Mouse (Mus musculus) lung, postnatal 0 days (tissue): Measurements from ENCODE around the gene 2900026A02Rik. TPM values are rescaled to one million over a fixed set of nuclear protein-coding genes. Genes with fewer than 3 reads are reported as not detected.

Source experiments
- ATAC-seq: fragments of 200-750 bp; cut with Nextera tagmentation; 2 replicates; pipeline ENCODE4 v1.8.0; 2017; ENCODE audit warnings: moderate library complexity
- DNase-seq: peaks from one replicate; pipeline ENCODE4 v3.0.0-alpha.2; 2016; ENCODE audit warnings: low spot score
- H3K27ac ChIP-seq: fragments of 300-500 bp; sonication (generic); 2 replicates; pipeline ENCODE4 v1.5.1; 2014; ENCODE audit warnings: antibody characterized with exemption, mild to moderate bottlenecking, low read length, mixed read lengths
- H3K27me3 ChIP-seq: fragments of 300-500 bp; sonication (generic); replicated peaks from 2 replicates; pipeline ENCODE4 v1.6.1; 2014; ENCODE audit warnings: low read length, mixed read lengths; ENCODE audit not compliant: insufficient read depth
- H3K36me3 ChIP-seq: fragments of 300-500 bp; sonication (generic); 2 replicates; pipeline ENCODE4 v1.6.1; 2014; ENCODE audit warnings: low read length, mixed read lengths; ENCODE audit not compliant: insufficient read depth
- H3K4me1 ChIP-seq: fragments of 300-500 bp; sonication (generic); 2 replicates; pipeline ENCODE4 v1.6.1; 2014; ENCODE audit warnings: antibody characterized with exemption, low read depth, low read length, mixed read lengths; ENCODE audit not compliant: insufficient read depth
- H3K4me2 ChIP-seq: fragments of 300-500 bp; sonication (generic); replicated peaks from 2 replicates; pipeline ENCODE4 v1.6.1; 2014; ENCODE audit warnings: low read depth, mild to moderate bottlenecking, low read length, moderate library complexity, mixed read lengths
- H3K4me3 ChIP-seq: fragments of 300-500 bp; sonication (generic); 2 replicates; pipeline ENCODE4 v1.5.1; 2014; ENCODE audit warnings: low read depth, low read length
- H3K9ac ChIP-seq: fragments of 300-500 bp; sonication (generic); replicated peaks from 2 replicates; pipeline ENCODE4 v1.6.1; 2014; ENCODE audit warnings: low read depth, mild to moderate bottlenecking
- H3K9me3 ChIP-seq: fragments of 300-500 bp; sonication (generic); 2 replicates; pipeline ENCODE4 v1.6.1; 2016; ENCODE audit warnings: low read length, mixed read lengths
- CTCF ChIP-seq: IDR thresholded peaks from 2 replicates; pipeline ENCODE4 v1.5.1; 2016; ENCODE audit warnings: antibody characterized with exemption, mild to moderate bottlenecking
- EP300 ChIP-seq: IDR thresholded peaks from 2 replicates; pipeline ENCODE4 v1.6.1; 2016; ENCODE audit warnings: antibody characterized with exemption, mild to moderate bottlenecking, control low read depth
- WGBS: fragments of 180-500 bp; shearing (Covaris S2); extraction: QIAGEN DNeasy Blood & Tissue Kit; methylation state at CpG from one replicate; pipeline ENCODE4 v1.1.7; 2014; 5-methylcytosine and 5-hydroxymethylcytosine counted together
- polyA plus RNA-seq: library from polyadenylated mRNA; unstranded; fragments of >200 nt; fragmentation: Nextera tagmentation; extraction: Ambion mirVana; gene quantifications from 2 replicates; pipeline ENCODE4 v1.2.1, GENCODE M21; 2015

2900026A02Rik gene
- polyA plus RNA-seq, 1 experiment from 2014 or later: 6.3 TPM

DNA sequence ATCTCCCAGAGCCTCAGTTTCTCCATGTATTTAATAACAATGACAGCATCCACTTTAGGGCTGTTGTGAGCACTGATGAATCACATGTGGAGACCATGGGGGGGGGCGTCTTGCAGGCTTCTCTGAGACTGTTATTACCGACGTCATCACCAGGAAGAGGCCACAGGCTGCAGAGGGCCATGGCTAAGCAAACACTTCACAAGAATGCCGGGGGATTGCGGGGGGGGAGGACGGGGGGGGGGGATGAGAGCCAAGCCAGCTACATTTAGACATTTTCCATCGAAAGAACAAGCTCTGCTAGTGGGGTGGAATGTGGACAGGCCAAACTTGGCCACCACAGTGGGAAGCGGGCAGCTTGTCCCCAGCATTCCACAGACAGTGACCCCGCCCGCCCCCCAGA lies 63.4 kb downstream of the 2900026A02Rik start:
- WGBS: 19% methylated on average over 9 of the region's 10 CpGs
- Histone ChIP-seq H3K27ac (no peak overlapping the region), H3K4me2 (no peak overlapping the region), H3K9ac (no peak overlapping the region), H3K4me1 (peaks cover 2% of the 10 kb centered on the region; the same call in 1 of the 2 replicates), H3K9me3 (no peaks in the 10 kb centered on the region), H3K36me3 (no peaks in the 10 kb centered on the region), H3K4me3 (no peak overlapping the region), H3K27me3 (no peaks in the 10 kb centered on the region)
- TF ChIP-seq CTCF: no peak
- TF ChIP-seq EP300: no peak
- ATAC-seq (peak; percentile 71), DNase-seq (peak; percentile 82)

- no peak overlapping the region for H3K4me2 ChIP-seq
- DNase-seq: no peak
- H3K9me3 ChIP-seq: no peaks in the 10 kb centered on the region
- no peaks in the 10 kb centered on the region for H3K36me3 ChIP-seq
- H3K4me3 ChIP-seq: no peak overlapping the region
- no peak for TF ChIP-seq CTCF
- no peak for TF ChIP-seq EP300
- no peak for ATAC-seq
- no peak overlapping the region for H3K9ac ChIP-seq
- 0 out of 2 replicates have a peak overlapping the region, but pooled peaks have one; percentile 38 for H3K27ac ChIP-seq
- H3K4me1 ChIP-seq: no peaks in the 10 kb centered on the region; the same call in 1 of the 2 replicates
- H3K27me3 ChIP-seq: no peaks in the 10 kb centered on the region
- 59% methylated on average over 5 of the region's 5 CpGs for WGBS
Measured at GRCm38 (mm10) chr5:113157006-113157405, 64.0 kb downstream of the 2900026A02Rik start.

GRCm38 (mm10) chr5:113155133-113155532 lies 65.9 kb downstream of the 2900026A02Rik start:
- 6% methylated on average over 8 of the region's 8 CpGs for WGBS
- peak; percentile 23 for ATAC-seq
- TF ChIP-seq CTCF: peak; percentile 98
- TF ChIP-seq EP300: no peak
- no peaks in the 10 kb centered on the region for H3K27me3 ChIP-seq
- H3K9ac ChIP-seq: no peak overlapping the region
- H3K4me3 ChIP-seq: no peak overlapping the region
- no peaks in the 10 kb centered on the region for H3K9me3 ChIP-seq
- H3K4me2 ChIP-seq: no peak overlapping the region
- H3K27ac ChIP-seq: no peak overlapping the region
- H3K36me3 ChIP-seq: no peaks in the 10 kb centered on the region
- peaks cover 9% of the 10 kb centered on the region; the same call in 1 of the 2 replicates for H3K4me1 ChIP-seq
- peak; percentile 82 for DNase-seq

- DNase-seq (peak; percentile 54), ATAC-seq (0 out of 2 replicates have a peak, but pooled peaks have one; percentile 8)
- WGBS: 63% methylated on average over 5 of the region's 5 CpGs
- H3K9ac ChIP-seq: no peak overlapping the region
- H3K4me2 ChIP-seq: no peak overlapping the region
- H3K36me3 ChIP-seq: no peaks in the 10 kb centered on the region
- no peak overlapping the region for H3K4me3 ChIP-seq
- no peak for TF ChIP-seq EP300
- no peak for TF ChIP-seq CTCF
- no peak overlapping the region; the same call in 1 of the 2 replicates for H3K27ac ChIP-seq
- no peaks in the 10 kb centered on the region for H3K27me3 ChIP-seq
- H3K4me1 ChIP-seq: peaks cover 9% of the 10 kb centered on the region; the same call in 1 of the 2 replicates
- no peaks in the 10 kb centered on the region for H3K9me3 ChIP-seq
Measured at GRCm38 (mm10) chr5:113154441-113154840, 66.6 kb downstream of the 2900026A02Rik start.

GRCm38 (mm10) chr5:113153508-113153830 lies 67.6 kb downstream of the 2900026A02Rik start:
- WGBS: 72% methylated on average over 5 of the region's 5 CpGs
- no peaks in the 10 kb centered on the region for H3K27me3 ChIP-seq
- H3K4me3 ChIP-seq: no peak overlapping the region
- H3K4me1 ChIP-seq: peaks cover 9% of the 10 kb centered on the region; the same call in 1 of the 2 replicates
- H3K36me3 ChIP-seq: no peaks in the 10 kb centered on the region
- no peak overlapping the region for H3K9ac ChIP-seq
- DNase-seq (no peak), ATAC-seq (no peak)
- TF ChIP-seq EP300 (no peak), CTCF (no peak)
- H3K9me3 ChIP-seq: no peaks in the 10 kb centered on the region
- no peak overlapping the region for H3K27ac ChIP-seq
- H3K4me2 ChIP-seq: no peak overlapping the region

DNA sequence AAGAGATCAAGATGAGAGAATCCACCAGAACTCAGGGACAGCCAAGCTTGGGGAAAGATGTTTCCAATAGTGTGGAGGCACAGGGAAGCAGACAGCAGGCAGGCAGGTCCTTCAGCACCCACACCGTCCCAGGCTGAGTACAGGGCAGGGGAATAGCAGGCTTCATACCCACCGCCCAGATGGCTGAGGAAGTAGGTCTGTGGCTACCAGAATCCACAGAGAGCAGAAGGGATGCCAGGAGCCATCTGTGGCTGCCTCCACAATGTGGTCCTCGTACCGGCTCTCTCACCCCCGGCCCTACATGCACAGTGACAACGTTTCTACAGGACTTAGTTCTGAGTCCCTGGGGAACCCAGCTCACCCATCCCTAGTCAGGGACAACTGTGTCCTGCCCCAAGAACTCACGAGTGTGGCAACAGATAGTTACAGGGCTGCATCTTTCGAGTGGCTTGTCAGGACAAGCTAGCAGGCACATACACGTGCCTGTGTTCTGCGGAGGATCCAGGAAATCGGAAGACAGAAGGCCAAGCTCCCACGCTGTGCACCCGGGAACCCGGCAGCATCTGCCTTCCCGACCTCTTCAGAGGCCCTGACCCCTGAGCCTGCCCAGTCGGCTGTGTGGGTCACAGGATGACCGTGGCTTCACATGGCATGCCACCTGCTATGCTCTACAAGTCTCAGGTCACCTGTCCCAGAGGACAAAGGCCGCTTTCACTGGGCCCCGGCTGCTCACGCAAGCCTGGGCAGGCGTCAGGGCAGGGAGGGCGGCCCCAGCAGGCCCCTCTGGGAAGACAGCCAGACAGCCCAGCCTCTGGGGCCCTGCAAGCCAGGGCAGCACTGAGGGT lies 68.2 kb downstream of the 2900026A02Rik start:
- 41% methylated on average over 22 of the region's 22 CpGs for WGBS
- TF ChIP-seq EP300 (no peak), CTCF (no peak)
- Histone ChIP-seq H3K27me3 (no peaks in the 10 kb centered on the region), H3K9me3 (no peaks in the 10 kb centered on the region), H3K4me2 (no peak overlapping the region), H3K4me3 (no peak overlapping the region), H3K9ac (no peak overlapping the region), H3K4me1 (peaks cover 9% of the 10 kb centered on the region; the same call in 1 of the 2 replicates), H3K36me3 (no peaks in the 10 kb centered on the region), H3K27ac (no peak overlapping the region)
- DNase-seq (no peak), ATAC-seq (no peak)
